Mouse (Mus musculus) stomach, postnatal 0 days (tissue): ENCODE results near the gene Creb5. TPM values are rescaled to one million over a fixed set of nuclear protein-coding genes. Genes with fewer than 3 reads are reported as not detected.

Experiments
- ATAC-seq: fragments of 200-750 bp; cut with Nextera tagmentation; 2 replicates; pipeline ENCODE4 v1.8.0; 2017; ENCODE audit not compliant: low FRiP score, low TSS enrichment
- DNase-seq: peaks from one replicate; pipeline ENCODE4 v3.0.0-alpha.2; 2016; ENCODE audit warnings: low spot score
- H3K27ac ChIP-seq: fragments of 300-500 bp; sonication (generic); replicated peaks from 2 replicates; pipeline ENCODE4 v1.5.1; 2014; ENCODE audit warnings: mild to moderate bottlenecking, control low read depth
- H3K27me3 ChIP-seq: fragments of 300-500 bp; sonication (generic); 2 replicates; pipeline ENCODE4 v1.6.1; 2014; ENCODE audit warnings: low read length; ENCODE audit not compliant: control insufficient read depth, insufficient read depth
- H3K36me3 ChIP-seq: fragments of 300-500 bp; sonication (generic); 2 replicates; pipeline ENCODE4 v1.6.1; 2014; ENCODE audit warnings: low read length, mixed read lengths; ENCODE audit not compliant: control insufficient read depth, insufficient read depth
- H3K4me1 ChIP-seq: fragments of 300-500 bp; sonication (generic); replicated peaks from 2 replicates; pipeline ENCODE4 v1.6.1; 2014; ENCODE audit warnings: antibody characterized with exemption; ENCODE audit not compliant: control insufficient read depth, insufficient read depth
- H3K4me2 ChIP-seq: fragments of 300-500 bp; sonication (generic); replicated peaks from 2 replicates; pipeline ENCODE4 v1.6.1; 2014; ENCODE audit warnings: low read depth, mild to moderate bottlenecking, control low read depth, moderate library complexity
- H3K4me3 ChIP-seq: fragments of 300-500 bp; sonication (generic); 2 replicates; pipeline ENCODE4 v1.5.1; 2014; ENCODE audit warnings: low read depth, low read length, control low read depth
- H3K9ac ChIP-seq: fragments of 300-500 bp; sonication (generic); 2 replicates; pipeline ENCODE4 v1.6.1; 2014; ENCODE audit warnings: mild to moderate bottlenecking, low read length, control low read depth, mixed read lengths
- H3K9me3 ChIP-seq: fragments of 300-500 bp; sonication (generic); 2 replicates; pipeline ENCODE4 v1.6.1; 2016; ENCODE audit warnings: low read length; ENCODE audit not compliant: control insufficient read depth
- CTCF ChIP-seq: IDR thresholded peaks from 2 replicates; pipeline ENCODE4 v1.5.1; 2016; ENCODE audit warnings: antibody characterized with exemption, low read depth, mild to moderate bottlenecking, moderate library complexity
- EP300 ChIP-seq: optimal IDR thresholded peaks from 2 replicates; pipeline ENCODE3; 2016; ENCODE audit warnings: antibody characterized with exemption
- WGBS: fragments of 180-500 bp; shearing (Covaris S2); extraction: QIAGEN DNeasy Blood & Tissue Kit; methylation state at CpG from one replicate; pipeline ENCODE4 v1.1.7; 2014; 5-methylcytosine and 5-hydroxymethylcytosine counted together
- polyA plus RNA-seq: library from polyadenylated mRNA; unstranded; fragments of >200 nt; fragmentation: Nextera tagmentation; extraction: Ambion mirVana; gene quantifications from 2 replicates; pipeline ENCODE4 v1.2.1, GENCODE M21; 2015

Creb5 gene
- polyA plus RNA-seq, 1 experiment from 2014 or later: 3.2 TPM

DNA sequence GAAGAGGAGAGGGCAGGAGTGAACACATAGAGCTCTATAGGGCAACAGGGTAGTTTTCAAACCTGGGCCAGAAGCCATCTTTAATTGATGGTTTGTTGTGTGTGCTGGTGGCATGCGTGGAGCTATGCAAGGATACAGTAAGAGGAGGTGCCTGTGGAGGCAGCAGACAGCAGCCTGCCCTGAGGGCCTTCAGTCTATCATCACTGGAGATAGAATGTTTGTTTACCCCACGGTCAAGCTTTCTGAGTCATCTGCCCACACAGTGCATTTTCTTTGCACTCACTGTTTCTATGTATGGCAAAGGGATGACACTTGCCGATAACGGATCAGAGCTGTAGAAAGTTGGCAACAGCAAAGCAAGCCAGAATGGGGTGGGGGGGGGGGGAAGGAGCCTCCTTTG, 435.6 kb downstream of the Creb5 start:
- Histone ChIP-seq H3K27me3 (no peaks in the 10 kb centered on the region), H3K4me2 (no peak overlapping the region), H3K4me3 (no peak overlapping the region), H3K9me3 (no peaks in the 10 kb centered on the region), H3K36me3 (no peaks in the 10 kb centered on the region), H3K9ac (no peak overlapping the region), H3K4me1 (no peaks in the 10 kb centered on the region), H3K27ac (no peak overlapping the region)
- no peak for TF ChIP-seq CTCF
- TF ChIP-seq EP300: no peak
- no peak for DNase-seq
- WGBS: 74% methylated on average over 4 of the region's 4 CpGs
- ATAC-seq: no peak

DNA sequence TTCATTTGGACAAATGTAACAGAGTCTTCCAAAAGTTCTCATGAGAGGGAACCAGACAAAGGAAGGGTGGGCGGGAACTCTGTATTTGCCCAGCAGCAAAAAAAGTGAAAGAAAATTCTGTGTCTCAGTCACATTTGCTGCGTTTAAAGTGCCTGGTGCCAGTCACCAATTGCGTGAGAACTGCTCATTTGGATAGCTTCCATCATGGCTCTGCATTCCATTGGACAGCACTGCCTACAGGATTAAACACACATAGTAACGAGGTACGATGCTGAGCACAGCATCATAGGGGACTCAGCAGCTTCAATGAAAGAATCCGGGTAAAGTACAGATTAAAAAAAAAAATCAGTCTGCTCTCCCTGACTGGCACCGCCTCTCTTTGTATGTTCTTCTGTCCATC, 443.4 kb downstream of the Creb5 start:
- 74% methylated on average over 7 of the region's 7 CpGs for WGBS
- Histone ChIP-seq H3K4me2 (no peak overlapping the region), H3K9ac (no peak overlapping the region), H3K9me3 (no peaks in the 10 kb centered on the region), H3K4me3 (no peak overlapping the region), H3K27me3 (no peaks in the 10 kb centered on the region), H3K36me3 (no peaks in the 10 kb centered on the region), H3K27ac (no peak overlapping the region), H3K4me1 (no peaks in the 10 kb centered on the region)
- DNase-seq (no peak), ATAC-seq (no peak)
- TF ChIP-seq EP300: no peak
- TF ChIP-seq CTCF: no peak

DNA sequence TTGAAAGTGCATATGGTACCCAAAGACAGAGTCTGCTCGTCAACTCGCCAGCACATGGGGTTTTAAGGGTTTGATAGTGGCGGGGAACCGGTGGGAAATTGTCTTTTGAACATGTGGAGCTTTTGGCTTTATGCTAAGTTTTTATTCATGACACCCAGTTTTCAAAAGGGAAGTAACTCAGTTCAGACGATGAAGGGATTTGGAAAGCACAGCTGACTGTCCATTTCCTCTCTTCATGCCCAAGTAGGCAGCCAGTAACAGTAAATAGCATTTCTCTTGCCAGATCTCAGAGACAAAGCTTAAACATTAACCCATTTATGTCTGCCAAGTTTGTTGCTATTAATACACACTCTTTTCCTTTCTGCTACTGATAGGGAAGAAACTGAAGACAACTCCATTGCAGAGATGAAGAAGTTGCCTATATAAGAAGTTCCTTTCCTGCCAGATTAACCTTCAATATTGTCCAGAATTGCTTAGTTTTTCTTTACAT, 444.0 kb downstream of the Creb5 start:
- no peak for ATAC-seq
- TF ChIP-seq EP300: no peak
- no peak for TF ChIP-seq CTCF
- 71% methylated on average over 5 of the region's 5 CpGs for WGBS

DNA sequence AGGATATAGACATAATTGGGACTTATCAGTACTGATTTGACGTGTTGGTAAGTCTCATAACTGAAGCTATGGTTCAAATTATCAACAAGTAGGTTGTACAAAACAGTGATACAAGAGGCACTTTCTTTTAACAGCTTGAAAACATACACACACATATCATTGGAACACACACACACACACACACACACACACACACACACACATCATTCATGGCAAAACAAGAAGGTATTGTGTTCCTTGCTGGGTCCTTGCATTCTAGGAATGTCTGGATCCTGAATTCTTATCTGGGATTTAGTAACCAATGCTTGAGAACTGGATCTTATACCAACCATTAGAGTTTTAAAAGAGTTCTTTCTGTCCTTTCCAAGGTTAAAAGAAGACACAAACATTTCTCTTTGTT, 446.5 kb downstream of the Creb5 start:
- Histone ChIP-seq H3K4me1 (no peaks in the 10 kb centered on the region), H3K4me3 (no peak overlapping the region), H3K27ac (no peak overlapping the region), H3K9me3 (no peaks in the 10 kb centered on the region), H3K36me3 (no peaks in the 10 kb centered on the region), H3K4me2 (no peak overlapping the region), H3K9ac (no peak overlapping the region), H3K27me3 (no peaks in the 10 kb centered on the region)
- DNase-seq (no peak), ATAC-seq (no peak)
- 83% methylated on average over 1 of the region's 1 CpGs for WGBS
- TF ChIP-seq CTCF (no peak), EP300 (no peak)

More for the DNA sequence above, 444.0 kb downstream of the Creb5 start:
- Histone ChIP-seq H3K27ac (no peak overlapping the region), H3K27me3 (no peaks in the 10 kb centered on the region), H3K4me2 (no peak overlapping the region), H3K9ac (no peak overlapping the region), H3K4me1 (no peaks in the 10 kb centered on the region), H3K9me3 (no peaks in the 10 kb centered on the region), H3K36me3 (no peaks in the 10 kb centered on the region), H3K4me3 (no peak overlapping the region)
- DNase-seq: no peak

DNA sequence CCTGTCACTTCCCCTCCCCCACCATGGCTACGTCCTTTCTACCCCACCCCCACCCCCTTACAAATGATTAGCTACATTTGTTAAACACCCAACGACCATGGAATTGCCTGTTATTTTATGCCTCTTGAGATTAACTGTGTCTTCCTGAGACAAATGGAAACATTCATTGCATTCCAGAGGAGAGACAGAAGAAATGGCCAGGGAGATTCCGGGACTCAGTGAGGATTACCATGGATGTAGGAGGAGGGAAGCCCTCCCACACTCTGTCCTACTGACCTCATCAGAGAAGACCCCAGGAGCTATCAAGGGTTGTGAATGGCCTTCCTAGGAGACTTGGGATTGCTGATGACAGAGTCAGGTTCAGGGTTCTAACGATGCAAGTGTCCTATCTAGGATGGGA, 446.9 kb downstream of the Creb5 start:
- H3K4me3 ChIP-seq: no peak overlapping the region
- DNase-seq (no peak), ATAC-seq (no peak)
- TF ChIP-seq CTCF: no peak
- no peak for TF ChIP-seq EP300
- H3K27me3 ChIP-seq: no peaks in the 10 kb centered on the region
- 28% methylated on average over 4 of the region's 4 CpGs for WGBS
- H3K9ac ChIP-seq: no peak overlapping the region
- H3K4me2 ChIP-seq: no peak overlapping the region
- no peak overlapping the region for H3K27ac ChIP-seq
- H3K9me3 ChIP-seq: no peaks in the 10 kb centered on the region
- H3K36me3 ChIP-seq: no peaks in the 10 kb centered on the region
- no peaks in the 10 kb centered on the region for H3K4me1 ChIP-seq

DNA sequence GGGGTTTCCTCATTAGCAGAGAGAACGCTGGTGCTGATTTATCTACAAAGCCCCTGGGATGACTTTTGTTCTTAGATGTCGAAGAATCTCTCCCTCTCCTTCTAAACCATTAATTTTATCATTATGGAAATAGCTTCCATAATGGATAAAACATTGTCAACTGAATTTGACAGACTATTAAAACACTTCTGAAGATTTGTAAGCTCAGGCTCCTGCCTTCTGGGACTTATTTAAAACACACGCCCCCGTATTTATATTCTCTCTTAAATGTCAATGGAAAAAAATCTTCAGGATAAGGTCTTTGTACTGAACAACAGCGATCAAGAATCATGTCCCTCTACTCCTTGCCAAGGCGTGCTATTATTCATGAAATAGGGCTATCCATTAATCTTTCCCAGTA, 448.6 kb downstream of the Creb5 start:
- 50% methylated on average over 6 of the region's 6 CpGs for WGBS
- H3K9me3 ChIP-seq: no peaks in the 10 kb centered on the region
- H3K4me2 ChIP-seq: no peak overlapping the region
- ATAC-seq (no peak), DNase-seq (no peak)
- H3K27ac ChIP-seq: no peak overlapping the region
- no peaks in the 10 kb centered on the region for H3K36me3 ChIP-seq
- no peak overlapping the region for H3K4me3 ChIP-seq
- no peak overlapping the region for H3K9ac ChIP-seq
- TF ChIP-seq CTCF (no peak), EP300 (no peak)
- no peaks in the 10 kb centered on the region for H3K4me1 ChIP-seq
- no peaks in the 10 kb centered on the region for H3K27me3 ChIP-seq
